Mouse (Mus musculus): ENCODE data around the gene Prkca. TPM values are rescaled to one million over a fixed set of nuclear protein-coding genes. Genes with fewer than 3 reads are reported as not detected.

The Prkca gene
- polyA plus RNA-seq, 1 experiment from 2014 or later = 8.6 TPM

DNA sequence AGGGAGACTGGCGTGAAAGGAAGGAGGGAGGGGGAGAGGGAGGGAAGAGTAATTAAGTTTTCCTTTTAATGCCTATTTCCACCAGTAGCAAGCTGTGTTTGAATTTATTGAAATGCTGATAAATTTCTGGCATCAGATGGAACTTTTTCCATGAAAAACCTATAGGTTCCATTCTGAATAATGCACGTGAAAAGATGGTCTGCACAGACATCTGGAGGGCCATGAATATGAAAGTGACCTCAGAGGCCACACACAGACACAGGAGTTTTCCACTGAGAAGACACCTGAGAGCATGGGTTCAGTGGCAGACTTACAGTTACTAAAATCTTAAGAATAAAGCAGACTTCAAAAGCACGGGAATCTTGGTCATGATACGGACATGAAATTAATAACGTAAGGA is 54.5 kb downstream of the Prkca start:
- Histone ChIP-seq H3K4me3 (no peak overlapping the region), H3K4me1 (replicated peaks) (peaks cover 18% of the 10 kb centered on the region; the same call in 1 of the 2 replicates), H3K27me3 (no peaks in the 10 kb centered on the region), H3K27ac (replicated peaks) (no peak overlapping the region), H3K9ac (no peak overlapping the region), H3K36me3 (no peaks in the 10 kb centered on the region), H3K4me2 (no peak overlapping the region), H3K9me3 (no peaks in the 10 kb centered on the region)
- ATAC-seq (ENCODE audit: low FRiP score, low read depth) = no peak
- 83% methylated on average over 5 of the region's 5 CpGs for WGBS

DNA sequence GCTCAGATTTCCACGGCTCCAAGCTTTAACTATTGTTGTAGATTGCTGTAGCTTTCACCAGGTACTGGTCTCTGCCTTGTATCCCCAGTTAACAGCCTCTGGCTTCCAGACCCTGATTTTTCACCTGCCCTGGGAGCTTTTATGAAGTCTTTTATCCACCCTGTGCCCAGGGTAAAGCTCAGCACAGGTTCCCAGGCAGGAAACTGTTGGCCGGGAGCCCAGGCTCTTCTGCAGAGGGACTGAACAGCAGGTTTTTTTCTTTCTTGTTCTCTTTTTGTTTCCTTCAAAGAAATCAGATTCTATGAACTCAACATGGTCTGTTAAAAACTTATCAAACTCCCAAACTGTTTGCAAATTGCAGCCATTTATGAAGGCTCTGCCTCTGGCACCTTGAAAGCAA is 56.4 kb downstream of the Prkca start:
- Histone ChIP-seq H3K9me3 (no peaks in the 10 kb centered on the region), H3K27ac (replicated peaks) (no peak overlapping the region), H3K9ac (no peak overlapping the region), H3K4me1 (replicated peaks) (peaks cover 18% of the 10 kb centered on the region; the same call in 1 of the 2 replicates), H3K36me3 (no peaks in the 10 kb centered on the region), H3K27me3 (no peaks in the 10 kb centered on the region), H3K4me3 (no peak overlapping the region), H3K4me2 (no peak overlapping the region)
- ATAC-seq (ENCODE audit: low FRiP score, low read depth) = no peak
- 71% methylated on average over 2 of the region's 2 CpGs for WGBS

DNA sequence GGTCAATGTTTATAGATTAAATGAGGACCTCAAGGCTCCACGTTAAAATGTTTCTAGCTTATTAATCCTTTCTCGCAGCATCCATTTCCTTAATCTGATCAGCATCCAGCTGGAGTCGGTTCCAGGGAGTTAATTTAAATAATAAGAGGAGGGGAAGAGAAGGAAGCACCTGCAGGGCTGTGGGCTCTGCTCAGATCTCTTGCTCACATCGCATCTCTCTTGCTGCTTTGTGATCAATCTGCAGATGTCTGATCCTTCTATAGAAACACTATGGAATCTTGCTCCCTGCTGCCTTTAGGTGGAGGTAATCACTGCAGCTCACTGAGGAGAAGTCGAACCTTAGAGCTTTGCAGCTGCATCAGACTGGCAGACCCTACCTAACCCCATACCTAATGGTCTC is 58.7 kb downstream of the Prkca start:
- WGBS = 23% methylated on average over 5 of the region's 5 CpGs
- Histone ChIP-seq H3K4me2 (no peak overlapping the region), H3K36me3 (no peaks in the 10 kb centered on the region), H3K4me1 (replicated peaks) (peaks cover 22% of the 10 kb centered on the region), H3K27me3 (no peaks in the 10 kb centered on the region), H3K9ac (no peak overlapping the region), H3K4me3 (no peak overlapping the region), H3K27ac (replicated peaks) (0 out of 2 replicates have a peak overlapping the region, but pooled peaks have one; percentile 4), H3K9me3 (no peaks in the 10 kb centered on the region)
- ATAC-seq (ENCODE audit: low FRiP score, low read depth) = 0 out of 2 replicates have a peak, but pooled peaks have one; percentile 34

DNA sequence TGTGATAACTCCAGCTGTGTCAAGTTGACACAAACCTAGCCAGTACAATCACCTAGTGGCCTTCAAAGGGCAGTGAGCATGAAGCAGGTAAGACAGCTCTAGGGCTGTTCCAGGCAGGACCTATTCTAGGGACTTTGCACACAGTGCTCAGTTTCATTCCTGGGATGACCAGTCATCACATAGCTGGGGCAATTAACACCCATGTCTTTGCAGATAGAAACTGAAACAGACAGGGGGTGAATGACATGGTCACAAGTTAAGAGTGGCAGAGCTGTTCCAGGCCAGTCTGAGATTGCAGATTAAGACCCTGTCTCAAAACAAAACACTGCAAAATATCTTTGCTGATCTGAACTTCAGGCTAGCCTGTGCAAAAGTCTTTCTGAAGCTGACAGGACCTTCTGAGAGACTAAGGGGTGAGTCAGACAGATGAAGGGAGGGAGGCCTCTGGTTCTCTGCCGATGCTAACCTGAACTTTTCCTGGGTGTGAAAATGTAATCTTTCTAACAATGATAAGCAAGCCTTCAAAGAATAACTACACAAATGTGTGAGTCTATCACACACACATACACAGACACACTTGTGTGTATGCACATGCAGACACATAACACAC is 60.8 kb downstream of the Prkca start:
- Histone ChIP-seq H3K27me3 (no peaks in the 10 kb centered on the region), H3K9me3 (no peaks in the 10 kb centered on the region), H3K27ac (replicated peaks) (no peak overlapping the region), H3K4me3 (no peak overlapping the region), H3K4me2 (no peak overlapping the region), H3K36me3 (no peaks in the 10 kb centered on the region), H3K9ac (no peak overlapping the region), H3K4me1 (replicated peaks) (peaks cover 26% of the 10 kb centered on the region)
- 92% methylated on average over 1 of the region's 1 CpGs for WGBS
- ATAC-seq (ENCODE audit: low FRiP score, low read depth) = no peak

DNA sequence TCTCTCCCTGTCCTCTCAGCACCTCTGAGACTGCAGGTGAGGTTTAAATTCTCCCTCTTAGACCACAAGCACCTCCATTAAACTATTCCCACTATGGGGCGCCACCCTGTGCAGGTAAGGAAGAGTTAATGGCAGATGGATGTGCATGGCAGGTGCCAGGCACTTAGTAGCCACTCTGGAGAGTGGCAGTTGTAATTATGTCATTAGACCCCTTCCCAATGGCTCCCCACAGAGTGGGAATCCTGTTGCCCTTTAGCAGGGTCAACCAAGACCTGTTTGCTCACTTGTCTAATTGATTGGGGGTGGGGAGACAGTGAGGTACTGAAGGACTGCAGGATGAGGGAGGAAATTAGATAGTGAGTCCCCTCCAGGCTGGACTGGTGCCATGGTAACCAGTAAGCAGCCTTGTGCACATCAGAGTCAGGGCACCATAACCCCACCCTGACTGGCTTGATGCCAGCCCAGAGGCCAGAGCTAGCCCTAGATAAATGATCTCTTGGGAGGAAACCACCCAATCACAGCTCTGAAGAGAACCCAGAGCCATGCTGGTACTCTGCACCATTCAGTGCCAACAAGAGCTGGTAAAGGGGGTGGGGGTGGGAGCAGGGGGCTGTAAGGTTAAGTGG is 63.9 kb downstream of the Prkca start:
- H3K4me1 ChIP-seq (replicated peaks) = peaks cover 16% of the 10 kb centered on the region
- H3K9me3 ChIP-seq = no peaks in the 10 kb centered on the region
- H3K4me2 ChIP-seq = no peak overlapping the region
- H3K36me3 ChIP-seq = no peaks in the 10 kb centered on the region
- peak; percentile 24; the same call in 1 of the 2 replicates for ATAC-seq (ENCODE audit: low FRiP score, low read depth)
- WGBS = 93% methylated on average over 1 of the region's 1 CpGs
- no peaks in the 10 kb centered on the region for H3K27me3 ChIP-seq
- no peak overlapping the region for H3K9ac ChIP-seq
- no peak overlapping the region for H3K4me3 ChIP-seq
- no peak overlapping the region for H3K27ac ChIP-seq (replicated peaks)

DNA sequence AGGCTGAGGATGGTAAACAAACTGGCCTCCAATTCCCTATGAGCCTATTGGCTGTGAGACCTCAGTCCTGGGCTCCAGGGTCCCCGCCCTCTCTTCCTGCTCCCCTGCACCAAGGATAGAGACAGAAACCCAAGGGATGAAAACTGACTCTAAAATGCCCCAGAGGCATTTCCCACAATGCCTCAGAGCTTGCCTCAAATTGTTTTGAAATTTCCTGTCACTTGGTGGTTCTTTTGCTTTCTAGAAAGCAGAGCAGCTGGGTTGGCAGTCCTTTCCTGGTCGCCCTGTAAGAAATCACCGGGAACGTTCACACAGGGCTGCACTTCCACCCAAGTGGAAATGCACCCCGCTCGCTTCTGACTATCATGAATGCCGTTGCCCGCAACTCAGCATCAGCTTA is 66.6 kb downstream of the Prkca start:
- Histone ChIP-seq H3K9ac (no peak overlapping the region), H3K27me3 (no peaks in the 10 kb centered on the region), H3K4me1 (replicated peaks) (peaks cover 15% of the 10 kb centered on the region), H3K4me3 (no peak overlapping the region), H3K27ac (replicated peaks) (no peak overlapping the region), H3K36me3 (no peaks in the 10 kb centered on the region), H3K9me3 (no peaks in the 10 kb centered on the region), H3K4me2 (no peak overlapping the region)
- ATAC-seq (ENCODE audit: low FRiP score, low read depth) = no peak
- WGBS = 76% methylated on average over 8 of the region's 8 CpGs

DNA sequence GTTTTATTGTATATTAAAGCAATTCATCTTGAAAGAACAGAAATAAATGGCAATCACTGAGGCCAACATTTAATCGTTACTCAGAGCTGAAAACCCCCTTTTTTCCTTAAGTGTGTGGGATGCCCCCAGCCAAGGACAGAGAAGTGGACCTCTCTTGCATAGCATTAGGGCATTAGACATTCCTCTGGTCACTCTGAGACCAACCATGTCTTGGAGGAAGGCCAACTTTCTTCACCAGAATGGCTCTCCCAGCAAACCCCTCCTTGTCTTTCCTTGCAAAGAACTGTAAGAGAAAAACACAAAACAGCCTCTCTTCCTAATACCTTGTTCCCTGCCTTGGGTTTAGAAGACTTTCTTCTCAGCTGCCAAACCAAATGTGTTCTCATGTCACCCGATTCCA is 67.6 kb downstream of the Prkca start:
- 72% methylated on average over 2 of the region's 2 CpGs for WGBS

DNA sequence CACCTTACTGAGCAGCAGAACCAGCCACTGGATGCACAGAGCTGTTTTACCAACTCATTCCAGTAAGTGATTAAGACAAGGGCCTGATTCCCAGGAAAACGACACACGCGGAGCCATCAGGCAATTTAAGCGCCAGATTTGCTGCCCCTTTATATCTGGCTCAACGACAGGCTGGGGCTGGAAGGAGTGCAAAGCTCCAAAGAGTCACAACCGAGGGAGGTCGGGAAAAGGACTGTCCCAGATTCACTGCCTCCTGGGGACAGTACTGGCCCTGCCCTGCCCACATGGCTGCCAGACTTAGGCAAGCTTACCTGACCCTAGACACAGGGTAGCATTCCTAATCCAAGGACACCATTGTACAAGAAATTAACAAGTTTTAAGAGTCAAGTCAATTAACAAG is 69.7 kb downstream of the Prkca start:
- no peaks in the 10 kb centered on the region for H3K27me3 ChIP-seq
- ATAC-seq (ENCODE audit: low FRiP score, low read depth) = no peak
- no peak overlapping the region for H3K4me2 ChIP-seq
- no peaks in the 10 kb centered on the region for H3K9me3 ChIP-seq
- H3K27ac ChIP-seq (replicated peaks) = no peak overlapping the region
- H3K4me3 ChIP-seq = no peak overlapping the region
- no peak overlapping the region for H3K9ac ChIP-seq
- no peaks in the 10 kb centered on the region for H3K36me3 ChIP-seq
- peaks cover 15% of the 10 kb centered on the region for H3K4me1 ChIP-seq (replicated peaks)
- 46% methylated on average over 7 of the region's 7 CpGs for WGBS

More for the DNA sequence above, 67.6 kb downstream of the Prkca start:
- Histone ChIP-seq H3K27me3 (no peaks in the 10 kb centered on the region), H3K9me3 (no peaks in the 10 kb centered on the region), H3K27ac (replicated peaks) (no peak overlapping the region), H3K36me3 (no peaks in the 10 kb centered on the region), H3K4me1 (replicated peaks) (peaks cover 15% of the 10 kb centered on the region), H3K4me2 (no peak overlapping the region), H3K9ac (no peak overlapping the region), H3K4me3 (no peak overlapping the region)
- no peak for ATAC-seq (ENCODE audit: low FRiP score, low read depth)

DNA sequence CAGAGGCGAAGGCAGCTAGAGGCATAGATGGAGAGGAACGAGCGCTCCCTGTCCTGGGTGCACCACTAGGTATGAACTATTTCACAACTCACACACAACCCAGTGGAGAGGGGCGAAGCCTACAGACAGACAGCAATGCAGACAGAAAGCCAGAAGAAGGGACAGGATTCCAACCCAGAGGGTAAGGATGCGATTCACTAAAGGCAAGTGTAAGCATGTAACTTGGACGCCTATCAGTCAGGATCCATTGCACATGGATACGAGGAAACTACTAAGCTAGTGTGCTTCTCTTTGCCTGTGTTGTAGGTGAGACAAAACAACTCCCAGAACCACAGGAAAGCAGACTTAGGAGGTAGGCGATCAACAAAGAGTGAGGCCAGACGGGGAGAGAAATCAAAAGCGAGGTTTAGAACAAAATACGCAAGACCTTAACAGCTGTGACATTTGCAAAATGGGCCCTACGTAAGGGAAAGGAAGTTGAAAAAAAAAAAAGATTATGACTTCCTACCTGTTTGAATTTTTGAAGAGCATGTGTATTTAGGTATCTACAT is 70.2 kb downstream of the Prkca start:
- Histone ChIP-seq H3K4me2 (no peak overlapping the region), H3K27me3 (no peaks in the 10 kb centered on the region), H3K4me1 (replicated peaks) (peaks cover 21% of the 10 kb centered on the region), H3K27ac (replicated peaks) (no peak overlapping the region), H3K9me3 (no peaks in the 10 kb centered on the region), H3K36me3 (no peaks in the 10 kb centered on the region), H3K9ac (no peak overlapping the region), H3K4me3 (no peak overlapping the region)
- no peak for ATAC-seq (ENCODE audit: low FRiP score, low read depth)
- 92% methylated on average over 12 of the region's 12 CpGs for WGBS

DNA sequence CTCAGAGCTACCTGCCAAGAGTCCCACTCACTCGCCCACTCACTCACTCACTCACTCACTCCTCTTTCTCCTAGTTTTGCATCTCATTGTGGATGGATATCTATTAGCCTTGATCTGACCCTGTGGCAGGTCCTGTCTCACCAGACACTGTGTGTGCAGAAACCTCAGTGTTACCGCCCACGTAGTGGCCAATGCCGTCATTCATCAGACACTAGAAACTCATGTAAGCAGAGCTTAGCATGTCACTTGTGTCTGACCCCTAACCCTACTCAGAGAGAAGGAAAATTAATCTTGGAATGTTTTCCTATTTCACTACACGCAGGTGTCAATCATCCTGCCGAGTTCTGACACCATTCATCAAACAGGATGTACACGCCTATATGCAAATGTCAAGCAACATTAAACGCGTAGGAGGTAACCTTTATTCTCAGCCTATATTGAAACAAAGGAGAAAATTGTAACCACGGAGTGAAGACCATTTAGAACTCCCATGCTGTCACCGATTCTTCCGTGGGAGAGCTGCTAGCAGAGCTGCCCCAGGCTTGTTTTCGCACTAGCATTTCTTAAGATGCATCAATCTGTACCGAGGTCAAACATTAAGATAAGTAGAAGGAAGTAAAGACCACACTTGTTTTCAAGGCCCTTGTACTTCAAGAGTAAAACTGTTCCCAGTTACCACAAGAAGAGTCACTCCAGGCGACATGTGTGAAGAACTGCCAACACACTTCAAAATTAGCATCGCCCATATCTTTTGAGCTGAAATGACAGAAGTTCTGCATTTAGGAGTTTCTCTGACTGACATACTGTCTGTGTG is 70.9 kb downstream of the Prkca start:
- Histone ChIP-seq H3K9ac (no peak overlapping the region), H3K4me2 (no peak overlapping the region), H3K4me1 (replicated peaks) (peaks cover 28% of the 10 kb centered on the region), H3K27ac (replicated peaks) (no peak overlapping the region), H3K4me3 (no peak overlapping the region), H3K36me3 (no peaks in the 10 kb centered on the region), H3K27me3 (no peaks in the 10 kb centered on the region), H3K9me3 (no peaks in the 10 kb centered on the region)
- WGBS = 74% methylated on average over 16 of the region's 16 CpGs
- ATAC-seq (ENCODE audit: low FRiP score, low read depth) = no peak

DNA sequence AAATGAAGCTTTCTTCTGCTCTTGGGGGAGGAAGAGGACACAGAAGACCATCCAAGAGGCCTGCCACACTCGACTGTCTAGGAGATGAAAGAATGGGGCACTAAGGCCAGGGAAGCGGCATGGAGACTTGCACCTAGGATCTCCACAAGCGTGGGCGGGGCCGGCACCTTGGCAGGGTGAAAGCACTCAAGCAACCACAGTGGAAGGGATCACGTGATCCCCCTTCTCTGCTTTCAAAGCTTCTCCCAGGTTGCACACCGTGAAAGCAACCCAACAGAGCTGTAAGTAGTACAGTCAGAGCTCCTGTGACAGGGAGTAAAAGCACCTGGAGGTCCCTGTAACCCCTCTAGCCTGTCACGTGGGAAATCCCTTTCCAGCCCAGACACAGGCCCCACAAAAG is 72.4 kb downstream of the Prkca start:
- H3K9ac ChIP-seq = no peak overlapping the region
- H3K27me3 ChIP-seq = no peaks in the 10 kb centered on the region
- H3K27ac ChIP-seq (replicated peaks) = no peak overlapping the region
- no peak for ATAC-seq (ENCODE audit: low FRiP score, low read depth)
- H3K36me3 ChIP-seq = no peaks in the 10 kb centered on the region
- H3K9me3 ChIP-seq = no peaks in the 10 kb centered on the region
- WGBS = 58% methylated on average over 8 of the region's 8 CpGs
- H3K4me1 ChIP-seq (replicated peaks) = peaks cover 36% of the 10 kb centered on the region
- H3K4me3 ChIP-seq = no peak overlapping the region
- no peak overlapping the region for H3K4me2 ChIP-seq

DNA sequence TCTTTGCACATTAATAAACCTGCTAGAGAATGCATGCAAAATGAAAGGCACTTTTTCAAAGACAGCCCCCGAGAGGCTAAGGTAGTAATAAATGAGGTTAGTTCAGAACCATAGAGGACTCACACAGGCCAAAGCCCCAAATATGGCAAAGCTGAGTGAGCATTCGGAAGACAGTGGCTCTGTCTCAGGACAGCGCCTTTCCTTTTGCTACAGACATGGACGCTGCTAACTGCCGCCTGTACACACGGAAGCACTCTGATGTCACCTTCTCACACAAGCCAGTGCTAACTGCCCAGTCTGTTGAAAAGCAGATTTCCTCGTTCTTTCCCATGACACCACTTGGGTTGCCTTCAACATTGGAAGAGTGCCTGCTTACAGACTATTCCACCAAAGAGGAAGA is 74.2 kb downstream of the Prkca start:
- Histone ChIP-seq H3K27me3 (no peaks in the 10 kb centered on the region), H3K9me3 (no peaks in the 10 kb centered on the region), H3K27ac (replicated peaks) (peak overlapping the region; percentile 51), H3K9ac (no peak overlapping the region), H3K4me2 (no peak overlapping the region), H3K36me3 (no peaks in the 10 kb centered on the region), H3K4me1 (replicated peaks) (peaks cover 33% of the 10 kb centered on the region), H3K4me3 (no peak overlapping the region)
- WGBS = 34% methylated on average over 7 of the region's 7 CpGs
- ATAC-seq (ENCODE audit: low FRiP score, low read depth) = no peak
